Mouse (Mus musculus) ES-E14 (cell line): ENCODE data around the gene Cyb5r3. TPM values are rescaled to one million over a fixed set of nuclear protein-coding genes. Genes with fewer than 3 reads are reported as not detected.
A peak's percentile ranks its signal among the peaks of the same experiment; 100 is the strongest.

Experiments
- DNase-seq: peaks from one replicate; pipeline ENCODE4 v3.0.0-alpha.2; 2013; ENCODE audit warnings: low read depth, low spot score
- H3K27ac ChIP-seq: 2 replicates; pipeline ENCODE4 v1.5.1; 2012; ENCODE audit warnings: low read depth, mild to moderate bottlenecking, low read length, moderate library complexity, mixed read lengths; ENCODE audit not compliant: poor library complexity, insufficient read depth, severe bottlenecking
- H3K36me3 ChIP-seq: 2 replicates; pipeline ENCODE4 v1.6.1; 2012; ENCODE audit warnings: mild to moderate bottlenecking, low read length, moderate library complexity, mixed read lengths; ENCODE audit not compliant: control insufficient read depth, poor library complexity, insufficient read depth, severe bottlenecking
- H3K4me1 ChIP-seq, 2 experiments: fragments of 150-350 bp in 1 of 2; sonication (generic) in 1 of 2; 2 replicates each; pipeline ENCODE4 v1.6.1; 2012; ENCODE audit warnings: low read length in 2 of 2, mild to moderate bottlenecking in 1 of 2, mixed read lengths in 1 of 2; ENCODE audit not compliant: control insufficient read depth in 2 of 2, insufficient read depth in 2 of 2, poor library complexity in 1 of 2
- H3K4me3 ChIP-seq, 2 experiments: fragments of 150-350 bp in 1 of 2; sonication (generic) in 1 of 2; 2 replicates each; pipeline ENCODE4 v1.5.1; 2012; ENCODE audit warnings: low read length in 2 of 2, low read depth in 1 of 2, mild to moderate bottlenecking in 1 of 2, mixed read lengths in 1 of 2; ENCODE audit not compliant: insufficient read depth in 1 of 2, poor library complexity in 1 of 2, severe bottlenecking in 1 of 2
- H3K9ac ChIP-seq: 2 replicates; pipeline ENCODE4 v1.6.1; 2012; ENCODE audit warnings: low read depth, mild to moderate bottlenecking, low read length, mixed read lengths; ENCODE audit not compliant: poor library complexity, insufficient read depth, severe bottlenecking
- H3K9me3 ChIP-seq: fragments of 150-350 bp; sonication (generic); 2 replicates; pipeline ENCODE4 v1.6.1; 2012; ENCODE audit warnings: low read depth, mild to moderate bottlenecking, low read length; ENCODE audit not compliant: control insufficient read depth, insufficient read depth
- CHD2 ChIP-seq: IDR thresholded peaks from 2 replicates; pipeline ENCODE4 v1.6.1; 2014; ENCODE audit warnings: mild to moderate bottlenecking, low read depth, low read length, inconsistent platforms
- HCFC1 ChIP-seq: IDR thresholded peaks from 2 replicates; pipeline ENCODE4 v1.6.1; 2012; ENCODE audit warnings: low read length, inconsistent platforms, borderline replicate concordance; ENCODE audit not compliant: insufficient read depth
- MAFK ChIP-seq: IDR thresholded peaks from 2 replicates; pipeline ENCODE4 v1.6.1; 2014; ENCODE audit warnings: mild to moderate bottlenecking, low read depth, low read length, inconsistent platforms; ENCODE audit not compliant: insufficient read depth
- ZC3H11A ChIP-seq: IDR thresholded peaks from 2 replicates; pipeline ENCODE4 v1.6.1; 2012; ENCODE audit warnings: low read depth, mild to moderate bottlenecking, inconsistent platforms, low read length, borderline replicate concordance
- ZNF384 ChIP-seq: IDR thresholded peaks from 2 replicates; pipeline ENCODE4 v1.6.1; 2012; ENCODE audit warnings: low read depth, low read length, inconsistent platforms
- in situ Hi-C, 2 experiments: fragments of 600-800 bp; cut with MboI; formaldehyde crosslinking; loops; one replicate each; pipeline ENCODE4 v1.15.1; 2025; ENCODE audit warnings: low sequenced_read_pairs in 2 of 2, inconsistent platforms in 1 of 2; ENCODE audit not compliant: unreplicated experiment in 2 of 2
- total RNA-seq: library from RNA; depleted of rRNA; stranded (reverse); fragments of 300-350 nt; gene quantifications from 2 replicates; pipeline ENCODE4 v1.2.3, GENCODE M21; 2012

Gene Cyb5r3
- total RNA-seq, 1 experiment: 94.2 TPM

DNA sequence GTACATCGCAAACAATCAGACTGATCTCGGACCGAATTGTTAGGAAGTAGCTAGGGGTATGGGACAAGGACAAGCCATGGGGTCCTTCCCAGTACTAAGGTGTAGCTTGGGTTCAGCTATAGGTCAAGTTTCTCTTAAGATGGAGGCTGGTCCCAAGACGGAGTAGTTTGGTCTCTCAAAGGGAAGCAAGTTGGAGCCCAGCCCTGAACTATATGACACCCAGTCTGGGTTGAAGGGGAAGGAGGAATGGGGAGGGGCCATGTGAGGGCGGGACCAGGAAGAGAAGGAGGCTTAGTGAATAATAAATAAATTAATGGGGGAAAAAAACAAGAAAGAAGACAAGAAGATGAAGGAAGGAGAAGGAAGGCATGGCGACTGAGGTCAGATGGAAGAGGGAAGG lies 7.6 kb upstream of the Cyb5r3 start:
- TF ChIP-seq ZC3H11A (no peak), HCFC1 (no peak), ZNF384 (no peak)
- DNase-seq: no peak
- Histone ChIP-seq H3K27ac (0 out of 2 replicates have a peak overlapping the region, but pooled peaks have one; percentile 8), H3K9ac (no peak overlapping the region), H3K9me3 (no peaks in the 10 kb centered on the region), H3K4me3 (no peak overlapping the region; a peak in 1 of 4 replicates), H3K36me3 (no peaks in the 10 kb centered on the region), H3K4me1 (peaks cover 0 to 29% of the 10 kb centered on the region in 2 experiments; a peak in 3 of 4 replicates)
- in situ Hi-C loops: no loop called here

DNA sequence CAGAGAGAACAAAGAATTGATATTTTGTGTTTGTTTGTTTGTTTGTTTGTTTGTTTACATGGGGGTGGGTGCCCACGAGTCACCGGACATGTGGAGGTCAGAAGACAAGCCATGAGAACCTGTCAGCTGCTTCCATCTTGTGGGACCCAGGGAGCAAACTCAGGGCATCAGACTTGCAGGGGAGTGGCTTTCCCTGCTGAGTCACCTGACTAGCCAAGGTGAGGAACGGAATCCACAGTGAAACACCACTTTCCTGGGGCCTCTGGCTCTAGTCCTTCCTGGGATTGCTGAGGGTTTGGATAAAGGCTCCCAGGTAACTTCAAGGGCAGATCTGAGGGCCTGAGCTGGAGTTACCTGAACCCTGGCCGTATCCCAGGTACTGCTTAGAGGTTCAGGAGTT lies 4.3 kb upstream of the Cyb5r3 start:
- Histone ChIP-seq H3K9ac (no peak overlapping the region), H3K4me3 (no peak overlapping the region), H3K27ac (peak overlapping the region; percentile 26; the same call in 1 of the 2 replicates), H3K36me3 (no peaks in the 10 kb centered on the region), H3K9me3 (no peaks in the 10 kb centered on the region), H3K4me1 (peaks cover 0 to 15% of the 10 kb centered on the region in 2 experiments; a peak in 3 of 4 replicates)
- in situ Hi-C loops: no loop called here
- TF ChIP-seq ZC3H11A (no peak), HCFC1 (no peak), MAFK (no peak), ZNF384 (no peak)
- DNase-seq: no peak

DNA sequence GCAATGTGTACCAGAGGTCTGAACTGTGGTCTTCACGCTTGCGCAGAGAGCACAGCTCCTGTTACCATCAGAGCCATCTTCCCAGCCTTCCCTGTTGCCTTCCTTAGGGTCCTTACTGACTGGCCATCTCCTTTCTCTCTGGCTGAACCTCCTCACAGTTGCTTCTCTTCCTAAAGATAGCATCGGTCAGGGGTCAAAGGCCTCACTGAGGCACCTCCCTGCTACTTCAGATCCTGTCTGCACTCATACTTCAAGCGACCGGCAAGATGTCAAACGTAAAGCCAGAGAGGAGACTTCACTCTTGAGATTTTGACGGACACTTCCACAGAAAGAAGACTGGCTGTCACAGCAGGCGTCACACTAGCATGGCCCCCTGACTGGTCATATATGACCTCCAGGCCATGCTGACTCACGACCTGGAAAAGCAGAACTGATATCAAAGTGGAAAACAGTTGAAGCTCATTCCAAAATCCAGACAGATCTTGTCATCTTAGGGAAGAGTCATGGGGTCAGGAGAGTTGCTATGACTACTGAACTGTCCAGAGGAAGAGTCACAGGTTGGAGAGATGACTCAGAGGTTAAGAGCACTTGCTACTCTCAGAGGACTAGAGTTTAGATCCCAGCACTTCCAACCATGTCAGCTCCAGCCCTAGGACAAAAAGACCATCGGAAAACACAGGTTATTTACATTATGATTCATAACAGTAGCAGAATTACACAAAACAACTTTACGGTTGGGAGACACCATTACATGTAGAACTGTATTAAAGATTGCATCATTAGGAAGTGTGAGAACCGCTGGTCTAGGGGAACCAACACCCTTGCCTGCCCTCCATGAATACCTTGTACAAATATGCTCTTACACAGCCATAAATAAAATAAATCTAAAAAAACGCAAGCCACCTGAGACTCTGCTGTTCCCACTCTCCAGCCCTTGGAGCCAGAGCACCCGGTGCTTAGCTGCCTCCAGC lies 1.8 kb upstream of the Cyb5r3 start:
- no peak for DNase-seq
- H3K9ac ChIP-seq: no peak overlapping the region
- no peaks in the 10 kb centered on the region; the same call in 1 of the 2 replicates for H3K36me3 ChIP-seq
- peaks cover 0 to 10% of the 10 kb centered on the region in 2 experiments; a peak in 2 of 4 replicates for H3K4me1 ChIP-seq
- no peaks in the 10 kb centered on the region for H3K9me3 ChIP-seq
- no peak overlapping the region for H3K27ac ChIP-seq
- TF ChIP-seq ZNF384: no peak
- TF ChIP-seq CHD2: no peak
- no peak for TF ChIP-seq MAFK
- no peak for TF ChIP-seq ZC3H11A
- no peak for TF ChIP-seq HCFC1
- no peak overlapping the region for H3K4me3 ChIP-seq
- in situ Hi-C loops: no loop called here

DNA sequence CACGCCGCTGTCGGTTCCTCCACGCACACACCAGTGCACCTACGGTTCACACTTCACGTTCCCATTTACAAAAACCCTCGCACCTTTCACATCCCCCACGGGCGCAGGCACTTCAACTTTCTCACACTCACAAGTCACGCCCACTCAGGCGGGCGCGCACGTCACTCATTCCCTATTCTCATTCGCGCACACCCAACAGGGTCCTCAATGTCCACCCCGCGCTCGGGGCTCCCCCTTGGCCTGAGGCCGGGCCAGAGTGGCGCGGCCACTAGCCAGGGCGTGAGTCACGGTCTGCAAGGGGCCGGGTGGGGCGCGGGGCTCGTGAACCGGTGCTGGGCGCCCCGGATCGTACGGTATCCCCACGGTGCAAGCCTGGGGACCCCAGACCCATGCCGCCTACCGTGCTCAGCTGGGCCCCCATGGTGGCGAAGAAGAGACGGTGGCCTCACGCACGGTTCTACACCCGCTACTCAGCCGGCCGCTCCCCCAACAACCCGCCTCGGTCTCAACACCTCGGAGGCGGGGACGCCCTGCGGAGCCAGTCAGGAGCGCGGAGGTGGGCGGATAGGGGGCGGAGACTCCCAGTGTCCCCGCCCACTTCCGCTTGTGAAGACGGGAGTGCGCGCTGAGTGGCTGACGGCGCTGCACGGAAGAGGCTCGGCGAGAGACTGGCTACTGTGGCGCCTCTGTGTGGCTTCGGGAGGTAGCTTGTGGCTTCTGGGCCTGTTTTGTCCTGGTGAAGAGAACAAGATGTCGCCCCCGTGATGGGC lies 495 bp downstream of the Cyb5r3 start:
- Histone ChIP-seq H3K27ac (peak overlapping the region; percentile 78), H3K9me3 (no peaks in the 10 kb centered on the region), H3K9ac (peak overlapping the region; percentile 87), H3K4me1 (peaks cover 0 to 16% of the 10 kb centered on the region in 2 experiments; a peak in 2 of 4 replicates), H3K4me3 (peak overlapping the region; percentile 88 to 92), H3K36me3 (no peaks in the 10 kb centered on the region; the same call in 1 of the 2 replicates)
- in situ Hi-C loops: no loop called here
- no peak for TF ChIP-seq CHD2
- TF ChIP-seq ZNF384: 0 out of 2 replicates have a peak, but pooled peaks have one; percentile 22
- peak; percentile 98 for DNase-seq
